Mouse (Mus musculus) forebrain, embryonic 14.5 days (tissue): ENCODE measurements at regions not wholly inside any gene's neighbourhood (a gene's known extent, or its start where the extent isn't known, plus 50 kb on each side); places are given as distances from the start of the nearest gene placed in this dataset.

ENCODE experiments used
- ATAC-seq: fragments of 200-750 bp; cut with Nextera tagmentation; 2 replicates; pipeline ENCODE4 v1.8.0; 2017; ENCODE audit warnings: mild to moderate bottlenecking, moderate library complexity
- DNase-seq: peaks from one replicate; pipeline ENCODE4 v3.0.0-alpha.2; 2015; ENCODE audit warnings: low spot score
- H3K27ac ChIP-seq: fragments of 300-500 bp; sonication (generic); 2 replicates; pipeline ENCODE4 v1.5.1; 2014; ENCODE audit warnings: low read depth, mild to moderate bottlenecking, control low read depth, low read length, moderate library complexity
- H3K27me3 ChIP-seq: fragments of 300-500 bp; sonication (generic); replicated peaks from 2 replicates; pipeline ENCODE4 v1.6.1; 2014; ENCODE audit warnings: low read length, control low read depth, mixed read lengths; ENCODE audit not compliant: control insufficient read depth, insufficient read depth
- H3K36me3 ChIP-seq: fragments of 300-500 bp; sonication (generic); 2 replicates; pipeline ENCODE4 v1.6.1; 2014; ENCODE audit warnings: low read length, control low read depth; ENCODE audit not compliant: control insufficient read depth, insufficient read depth
- H3K4me1 ChIP-seq: fragments of 300-500 bp; sonication (generic); 2 replicates; pipeline ENCODE4 v1.6.1; 2014; ENCODE audit warnings: antibody characterized with exemption, low read length, control low read depth; ENCODE audit not compliant: control insufficient read depth, insufficient read depth
- H3K4me2 ChIP-seq: fragments of 300-500 bp; sonication (generic); 2 replicates; pipeline ENCODE4 v1.6.1; 2014; ENCODE audit warnings: mild to moderate bottlenecking, control low read depth, low read length
- H3K4me3 ChIP-seq: fragments of 300-500 bp; sonication (generic); 2 replicates; pipeline ENCODE4 v1.5.1; 2014; ENCODE audit warnings: low read depth, low read length, control low read depth
- H3K9ac ChIP-seq: fragments of 300-500 bp; sonication (generic); 2 replicates; pipeline ENCODE4 v1.6.1; 2014; ENCODE audit warnings: mild to moderate bottlenecking, low read length, control low read depth, moderate library complexity
- H3K9me3 ChIP-seq: fragments of 300-500 bp; sonication (generic); replicated peaks from 2 replicates; pipeline ENCODE4 v1.6.1; 2016; ENCODE audit warnings: low read length, control low read depth, mixed read lengths; ENCODE audit not compliant: control insufficient read depth
- WGBS: fragments of 180-500 bp; shearing (Covaris S2); extraction: QIAGEN DNeasy Blood & Tissue Kit; methylation state at CpG from one replicate; pipeline ENCODE4 v1.1.7; 2014; 5-methylcytosine and 5-hydroxymethylcytosine counted together

GRCm38 (mm10) chr3:154414358-154414757 lies 83.9 kb upstream of the Lhx8 start:
- Histone ChIP-seq H3K4me3 (no peak overlapping the region), H3K4me1 (no peaks in the 10 kb centered on the region), H3K27me3 (no peaks in the 10 kb centered on the region), H3K27ac (no peak overlapping the region), H3K36me3 (no peaks in the 10 kb centered on the region), H3K4me2 (no peak overlapping the region), H3K9me3 (no peaks in the 10 kb centered on the region), H3K9ac (no peak overlapping the region)
- peak; percentile 74; the same call in 1 of the 2 replicates for ATAC-seq
- peak; percentile 71 for DNase-seq
- 39% methylated on average over 3 of the region's 3 CpGs for WGBS

- Histone ChIP-seq H3K27me3 (no peaks in the 10 kb centered on the region), H3K9ac (no peak overlapping the region), H3K4me3 (no peak overlapping the region), H3K4me2 (no peak overlapping the region), H3K36me3 (no peaks in the 10 kb centered on the region), H3K27ac (no peak overlapping the region), H3K4me1 (no peaks in the 10 kb centered on the region), H3K9me3 (peaks cover 5% of the 10 kb centered on the region; the same call in 1 of the 2 replicates)
- no peak for DNase-seq
- WGBS: 99% methylated on average over 2 of the region's 2 CpGs
- no peak for ATAC-seq
Measured at GRCm38 (mm10) chr3:154410292-154410691, 79.8 kb upstream of the Lhx8 start.

GRCm38 (mm10) chr3:154402081-154402480 lies 71.6 kb upstream of the Lhx8 start:
- 58% methylated on average over 4 of the region's 4 CpGs for WGBS
- ATAC-seq (no peak), DNase-seq (no peak)
- H3K4me2 ChIP-seq: no peak overlapping the region
- no peaks in the 10 kb centered on the region for H3K4me1 ChIP-seq
- H3K27ac ChIP-seq: no peak overlapping the region
- no peaks in the 10 kb centered on the region for H3K9me3 ChIP-seq
- no peak overlapping the region for H3K4me3 ChIP-seq
- H3K9ac ChIP-seq: no peak overlapping the region
- H3K27me3 ChIP-seq: no peaks in the 10 kb centered on the region
- H3K36me3 ChIP-seq: no peaks in the 10 kb centered on the region

GRCm38 (mm10) chr3:154393626-154394025 lies 63.2 kb upstream of the Lhx8 start:
- 41% methylated on average over 5 of the region's 5 CpGs for WGBS

GRCm38 (mm10) chr3:154391629-154392028 lies 61.2 kb upstream of the Lhx8 start:
- ATAC-seq (peak; percentile 58), DNase-seq (peak; percentile 32)
- no peaks in the 10 kb centered on the region for H3K9me3 ChIP-seq
- H3K36me3 ChIP-seq: no peaks in the 10 kb centered on the region
- no peak overlapping the region for H3K4me2 ChIP-seq
- H3K9ac ChIP-seq: no peak overlapping the region
- no peak overlapping the region for H3K27ac ChIP-seq
- H3K4me1 ChIP-seq: peaks cover 8% of the 10 kb centered on the region; the same call in 1 of the 2 replicates
- no peaks in the 10 kb centered on the region for H3K27me3 ChIP-seq
- 23% methylated on average over 3 of the region's 3 CpGs for WGBS
- H3K4me3 ChIP-seq: no peak overlapping the region

More at GRCm38 (mm10) chr3:154393626-154394025, 63.2 kb upstream of the Lhx8 start:
- H3K9me3 ChIP-seq: no peaks in the 10 kb centered on the region
- no peak overlapping the region for H3K4me3 ChIP-seq
- ATAC-seq (no peak), DNase-seq (no peak)
- no peak overlapping the region for H3K4me2 ChIP-seq
- no peaks in the 10 kb centered on the region for H3K36me3 ChIP-seq
- H3K27ac ChIP-seq: no peak overlapping the region
- H3K9ac ChIP-seq: no peak overlapping the region
- no peaks in the 10 kb centered on the region for H3K27me3 ChIP-seq
- peaks cover 6% of the 10 kb centered on the region; the same call in 1 of the 2 replicates for H3K4me1 ChIP-seq

- ATAC-seq (no peak), DNase-seq (no peak)
- no peaks in the 10 kb centered on the region for H3K27me3 ChIP-seq
- no peak overlapping the region for H3K4me3 ChIP-seq
- H3K4me1 ChIP-seq: peaks cover 17% of the 10 kb centered on the region
- WGBS: 23% methylated on average over 5 of the region's 5 CpGs
- H3K9me3 ChIP-seq: no peaks in the 10 kb centered on the region
- no peaks in the 10 kb centered on the region for H3K36me3 ChIP-seq
- H3K4me2 ChIP-seq: no peak overlapping the region
- no peak overlapping the region for H3K27ac ChIP-seq
- no peak overlapping the region for H3K9ac ChIP-seq
Measured at GRCm38 (mm10) chr3:154388656-154389055, 58.2 kb upstream of the Lhx8 start.

- H3K4me1 ChIP-seq: peaks cover 17% of the 10 kb centered on the region
Measured at GRCm38 (mm10) chr3:154387271-154387670, 56.8 kb upstream of the Lhx8 start.

GRCm38 (mm10) chr3:154385831-154386312 lies 55.4 kb upstream of the Lhx8 start:
- Histone ChIP-seq H3K4me2 (no peak overlapping the region), H3K4me3 (no peak overlapping the region), H3K4me1 (peaks cover 22% of the 10 kb centered on the region), H3K9ac (peak overlapping the region; percentile 35; the same call in 1 of the 2 replicates), H3K27ac (peak overlapping the region; percentile 52), H3K9me3 (no peaks in the 10 kb centered on the region), H3K27me3 (no peaks in the 10 kb centered on the region), H3K36me3 (no peaks in the 10 kb centered on the region)
- 4% methylated on average over 10 of the region's 10 CpGs for WGBS
- peak; percentile 74 for ATAC-seq
- peak; percentile 84 for DNase-seq

More at GRCm38 (mm10) chr3:154387271-154387670, 56.8 kb upstream of the Lhx8 start:
- no peaks in the 10 kb centered on the region for H3K36me3 ChIP-seq
- H3K9me3 ChIP-seq: no peaks in the 10 kb centered on the region
- no peak for ATAC-seq
- H3K27ac ChIP-seq: no peak overlapping the region
- no peaks in the 10 kb centered on the region for H3K27me3 ChIP-seq
- H3K4me2 ChIP-seq: no peak overlapping the region
- DNase-seq: no peak
- H3K4me3 ChIP-seq: no peak overlapping the region
- 83% methylated on average over 1 of the region's 1 CpGs for WGBS
- H3K9ac ChIP-seq: no peak overlapping the region

GRCm38 (mm10) chr3:154382811-154383210 lies 52.4 kb upstream of the Lhx8 start:
- H3K9ac ChIP-seq: no peak overlapping the region
- H3K4me2 ChIP-seq: no peak overlapping the region
- peaks cover 16% of the 10 kb centered on the region for H3K4me1 ChIP-seq
- H3K27ac ChIP-seq: no peak overlapping the region
- no peaks in the 10 kb centered on the region for H3K27me3 ChIP-seq
- DNase-seq: no peak
- H3K9me3 ChIP-seq: no peaks in the 10 kb centered on the region
- H3K4me3 ChIP-seq: no peak overlapping the region
- WGBS: 88% methylated on average over 6 of the region's 6 CpGs
- ATAC-seq: no peak
- no peaks in the 10 kb centered on the region for H3K36me3 ChIP-seq
